Mouse (Mus musculus): Measurements from ENCODE around the gene Dlg5. TPM values are rescaled to one million over a fixed set of nuclear protein-coding genes. Genes with fewer than 3 reads are reported as not detected.

Dlg5 gene
- polyA plus RNA-seq, 1 experiment from 2014 or later = 16.5 TPM

- WGBS = 84% methylated on average over 2 of the region's 2 CpGs
- no peak overlapping the region for H3K4me3 ChIP-seq
- no peak for DNase-seq (ENCODE audit: extremely low spot score, low spot score)
- no peaks in the 10 kb centered on the region for H3K9me3 ChIP-seq
- H3K27ac ChIP-seq = no peak overlapping the region
- H3K4me1 ChIP-seq = peaks cover 18% of the 10 kb centered on the region
- H3K36me3 ChIP-seq (replicated peaks) = no peaks in the 10 kb centered on the region
- peaks cover 19% of the 10 kb centered on the region for H3K27me3 ChIP-seq (ENCODE audit: poor library complexity, severe bottlenecking)
Observed at GRCm38 (mm10) chr14:24255956-24256355, 10.2 kb upstream of the Dlg5 start.

GRCm38 (mm10) chr14:24253611-24254202 lies 8.0 kb upstream of the Dlg5 start:
- Histone ChIP-seq H3K4me1 (peaks cover 22% of the 10 kb centered on the region), H3K27me3 (ENCODE audit: poor library complexity, severe bottlenecking) (peaks cover 19% of the 10 kb centered on the region), H3K4me3 (peak overlapping the region; percentile 25), H3K9me3 (no peaks in the 10 kb centered on the region), H3K27ac (peak overlapping the region; percentile 75), H3K36me3 (replicated peaks) (no peaks in the 10 kb centered on the region)
- peak; percentile 39 for DNase-seq (ENCODE audit: extremely low spot score, low spot score)
- 10% methylated on average over 8 of the region's 8 CpGs for WGBS

- no peak overlapping the region for H3K4me3 ChIP-seq
- no peaks in the 10 kb centered on the region for H3K9me3 ChIP-seq
- whole genome bisulfite sequencing = 88% methylated on average over 1 of the region's 1 CpGs
- no peaks in the 10 kb centered on the region for H3K36me3 ChIP-seq (replicated peaks)
- no peak overlapping the region for H3K27ac ChIP-seq
- H3K27me3 ChIP-seq (ENCODE audit: poor library complexity, severe bottlenecking) = peaks cover 37% of the 10 kb centered on the region
- H3K4me1 ChIP-seq = peaks cover 22% of the 10 kb centered on the region
- DNase-seq (ENCODE audit: extremely low spot score, low spot score) = no peak
Observed at GRCm38 (mm10) chr14:24251326-24251725, 5.6 kb upstream of the Dlg5 start.

GRCm38 (mm10) chr14:24249926-24250325 lies 4.2 kb upstream of the Dlg5 start:
- 68% methylated on average over 2 of the region's 2 CpGs for WGBS
- Histone ChIP-seq H3K27ac (no peak overlapping the region), H3K4me3 (no peak overlapping the region)

GRCm38 (mm10) chr14:24244330-24245176 lies 1.2 kb downstream of the Dlg5 start:
- peaks cover 28% of the 10 kb centered on the region for H3K4me1 ChIP-seq
- DNase-seq (ENCODE audit: extremely low spot score, low spot score) = peak; percentile 29
- WGBS = under 1% methylated on average over 40 of the region's 40 CpGs

More at GRCm38 (mm10) chr14:24249926-24250325, 4.2 kb upstream of the Dlg5 start:
- no peak for DNase-seq (ENCODE audit: extremely low spot score, low spot score)
- Histone ChIP-seq H3K36me3 (replicated peaks) (no peaks in the 10 kb centered on the region), H3K9me3 (no peaks in the 10 kb centered on the region), H3K4me1 (peaks cover 31% of the 10 kb centered on the region), H3K27me3 (ENCODE audit: poor library complexity, severe bottlenecking) (peaks cover 25% of the 10 kb centered on the region)

GRCm38 (mm10) chr14:24242016-24242415 lies 3.7 kb downstream of the Dlg5 start:
- H3K4me3 ChIP-seq = no peak overlapping the region
- no peaks in the 10 kb centered on the region for H3K9me3 ChIP-seq
- WGBS = 92% methylated on average over 2 of the region's 2 CpGs
- no peak overlapping the region for H3K27ac ChIP-seq
- H3K27me3 ChIP-seq (ENCODE audit: poor library complexity, severe bottlenecking) = peaks cover 8% of the 10 kb centered on the region
- H3K4me1 ChIP-seq = peaks cover 28% of the 10 kb centered on the region
- no peak for DNase-seq (ENCODE audit: extremely low spot score, low spot score)
- peaks cover 32% of the 10 kb centered on the region for H3K36me3 ChIP-seq (replicated peaks)

More at GRCm38 (mm10) chr14:24244330-24245176, 1.2 kb downstream of the Dlg5 start:
- no peaks in the 10 kb centered on the region for H3K9me3 ChIP-seq
- peaks cover 29% of the 10 kb centered on the region for H3K36me3 ChIP-seq (replicated peaks)
- peak overlapping the region; percentile 81 for H3K4me3 ChIP-seq
- peak overlapping the region; percentile 97 for H3K27ac ChIP-seq
- H3K27me3 ChIP-seq (ENCODE audit: poor library complexity, severe bottlenecking) = peaks cover 19% of the 10 kb centered on the region

GRCm38 (mm10) chr14:24240831-24241230 lies 4.9 kb downstream of the Dlg5 start:
- Histone ChIP-seq H3K27me3 (ENCODE audit: poor library complexity, severe bottlenecking) (no peaks in the 10 kb centered on the region), H3K4me3 (no peak overlapping the region), H3K27ac (no peak overlapping the region), H3K4me1 (peaks cover 24% of the 10 kb centered on the region), H3K9me3 (no peaks in the 10 kb centered on the region), H3K36me3 (replicated peaks) (peaks cover 35% of the 10 kb centered on the region)
- no peak for DNase-seq (ENCODE audit: extremely low spot score, low spot score)
- WGBS = 85% methylated on average over 6 of the region's 6 CpGs

- no peak for DNase-seq (ENCODE audit: extremely low spot score, low spot score)
Observed at GRCm38 (mm10) chr14:24239651-24240050, 6.1 kb downstream of the Dlg5 start.

GRCm38 (mm10) chr14:24235954-24236353 lies 9.8 kb downstream of the Dlg5 start:
- no peaks in the 10 kb centered on the region for H3K9me3 ChIP-seq
- H3K36me3 ChIP-seq (replicated peaks) = peaks cover 13% of the 10 kb centered on the region
- WGBS = 92% methylated on average over 3 of the region's 3 CpGs
- no peak overlapping the region for H3K27ac ChIP-seq
- H3K4me1 ChIP-seq = peaks cover 26% of the 10 kb centered on the region
- no peak for DNase-seq (ENCODE audit: extremely low spot score, low spot score)
- H3K4me3 ChIP-seq = no peak overlapping the region
- H3K27me3 ChIP-seq (ENCODE audit: poor library complexity, severe bottlenecking) = no peaks in the 10 kb centered on the region

More at GRCm38 (mm10) chr14:24239651-24240050, 6.1 kb downstream of the Dlg5 start:
- H3K27me3 ChIP-seq (ENCODE audit: poor library complexity, severe bottlenecking) = no peaks in the 10 kb centered on the region
- WGBS = 82% methylated on average over 11 of the region's 11 CpGs
- peaks cover 35% of the 10 kb centered on the region for H3K36me3 ChIP-seq (replicated peaks)
- no peak overlapping the region for H3K27ac ChIP-seq
- peaks cover 23% of the 10 kb centered on the region for H3K4me1 ChIP-seq
- H3K4me3 ChIP-seq = no peak overlapping the region
- no peaks in the 10 kb centered on the region for H3K9me3 ChIP-seq

- Histone ChIP-seq H3K4me3 (no peak overlapping the region), H3K27ac (no peak overlapping the region), H3K4me1 (peaks cover 27% of the 10 kb centered on the region), H3K36me3 (replicated peaks) (peaks cover 5% of the 10 kb centered on the region), H3K9me3 (no peaks in the 10 kb centered on the region), H3K27me3 (ENCODE audit: poor library complexity, severe bottlenecking) (no peaks in the 10 kb centered on the region)
- no peak for DNase-seq (ENCODE audit: extremely low spot score, low spot score)
- 68% methylated on average over 2 of the region's 2 CpGs for WGBS
Observed at GRCm38 (mm10) chr14:24234411-24234810, 11.3 kb downstream of the Dlg5 start.

- Histone ChIP-seq H3K4me3 (no peak overlapping the region), H3K4me1 (peaks cover 37% of the 10 kb centered on the region), H3K9me3 (no peaks in the 10 kb centered on the region), H3K27me3 (ENCODE audit: poor library complexity, severe bottlenecking) (no peaks in the 10 kb centered on the region), H3K36me3 (replicated peaks) (peaks cover 3% of the 10 kb centered on the region; the same call in 1 of the 2 replicates), H3K27ac (peak overlapping the region; percentile 54)
- WGBS = 73% methylated on average over 12 of the region's 12 CpGs
- no peak for DNase-seq (ENCODE audit: extremely low spot score, low spot score)
Observed at GRCm38 (mm10) chr14:24232641-24233633, 12.8 kb downstream of the Dlg5 start.

- H3K9me3 ChIP-seq = no peaks in the 10 kb centered on the region
- WGBS = 83% methylated on average over 6 of the region's 6 CpGs
- H3K4me3 ChIP-seq = no peak overlapping the region
- no peak overlapping the region for H3K27ac ChIP-seq
- peaks cover 21% of the 10 kb centered on the region for H3K4me1 ChIP-seq
- H3K27me3 ChIP-seq (ENCODE audit: poor library complexity, severe bottlenecking) = no peaks in the 10 kb centered on the region
- DNase-seq (ENCODE audit: extremely low spot score, low spot score) = no peak
- H3K36me3 ChIP-seq (replicated peaks) = 0 out of 2 replicates have a peak, but pooled peaks cover 8% of the 10 kb centered on the region
Observed at GRCm38 (mm10) chr14:24228549-24228948, 17.2 kb downstream of the Dlg5 start.
